Mouse (Mus musculus) hindbrain, embryonic 13.5 days (tissue): ENCODE measurements at regions not wholly inside any gene's neighbourhood (a gene's known extent, or its start where the extent isn't known, plus 50 kb on each side); places are given as distances from the start of the nearest gene placed in this dataset.
"Not testable (repeated sequence)": the region's sequence is repeated elsewhere in the genome, so short reads cannot be mapped to it uniquely, and the experiment has no call there.

ENCODE experiments used
- ATAC-seq: fragments of 200-750 bp; cut with Nextera tagmentation; 2 replicates; pipeline ENCODE4 v1.8.0; 2017; ENCODE audit warnings: moderate TSS enrichment; ENCODE audit not compliant: low FRiP score
- H3K27ac ChIP-seq: fragments of 300-500 bp; sonication (generic); 2 replicates; pipeline ENCODE4 v1.5.1; 2015; ENCODE audit warnings: inconsistent platforms, mild to moderate bottlenecking, moderate library complexity
- H3K27me3 ChIP-seq: fragments of 300-500 bp; sonication (generic); 2 replicates; pipeline ENCODE4 v1.6.1; 2015; ENCODE audit warnings: mild to moderate bottlenecking, inconsistent platforms
- H3K36me3 ChIP-seq: fragments of 300-500 bp; sonication (generic); 2 replicates; pipeline ENCODE4 v1.6.1; 2015; ENCODE audit warnings: mild to moderate bottlenecking, inconsistent platforms
- H3K4me1 ChIP-seq: fragments of 300-500 bp; sonication (generic); replicated peaks from 2 replicates; pipeline ENCODE4 v1.6.1; 2015; ENCODE audit warnings: inconsistent platforms
- H3K4me2 ChIP-seq: fragments of 300-500 bp; sonication (generic); 2 replicates; pipeline ENCODE4 v1.6.1; 2015; ENCODE audit warnings: inconsistent platforms, mild to moderate bottlenecking, moderate library complexity
- H3K4me3 ChIP-seq: fragments of 300-500 bp; sonication (generic); 2 replicates; pipeline ENCODE4 v1.5.1; 2015; ENCODE audit warnings: mild to moderate bottlenecking, inconsistent platforms
- H3K9ac ChIP-seq: fragments of 300-500 bp; sonication (generic); 2 replicates; pipeline ENCODE4 v1.6.1; 2015; ENCODE audit warnings: mild to moderate bottlenecking, inconsistent platforms
- H3K9me3 ChIP-seq: fragments of 300-500 bp; sonication (generic); 2 replicates; pipeline ENCODE4 v1.6.1; 2016; ENCODE audit warnings: inconsistent platforms
- WGBS: fragments of 180-500 bp; shearing (Covaris S2); methylation state at CpG from one replicate; pipeline ENCODE4 v1.1.7; 2015; 5-methylcytosine and 5-hydroxymethylcytosine counted together

GRCm38 (mm10) chr14:53369776-53370175, 874.2 kb upstream of the Olfr1507 start:
- 72% methylated on average over 2 of the region's 2 CpGs for WGBS
- no peak overlapping the region for H3K4me3 ChIP-seq

GRCm38 (mm10) chr14:53367420-53367819, 871.9 kb upstream of the Olfr1507 start:
- H3K4me2 ChIP-seq, H3K27ac ChIP-seq, H3K4me3 ChIP-seq, H3K36me3 ChIP-seq, H3K9ac ChIP-seq, H3K9me3 ChIP-seq, ATAC-seq, H3K4me1 ChIP-seq, H3K27me3 ChIP-seq: not testable (repeated sequence)
- WGBS = 80% methylated on average over 1 of the region's 1 CpGs

More at GRCm38 (mm10) chr14:53369776-53370175, 874.2 kb upstream of the Olfr1507 start:
- no peaks in the 10 kb centered on the region for H3K27me3 ChIP-seq
- no peaks in the 10 kb centered on the region for H3K9me3 ChIP-seq
- H3K36me3 ChIP-seq = no peaks in the 10 kb centered on the region
- H3K4me2 ChIP-seq = no peak overlapping the region
- ATAC-seq = no peak
- no peak overlapping the region for H3K9ac ChIP-seq
- H3K4me1 ChIP-seq = no peaks in the 10 kb centered on the region
- no peak overlapping the region for H3K27ac ChIP-seq

- H3K4me1 ChIP-seq, H3K4me3 ChIP-seq, H3K9ac ChIP-seq, H3K36me3 ChIP-seq, H3K4me2 ChIP-seq, H3K9me3 ChIP-seq, ATAC-seq, H3K27me3 ChIP-seq, H3K27ac ChIP-seq: not testable (repeated sequence)
- 87% methylated on average over 5 of the region's 5 CpGs for WGBS
Observed at GRCm38 (mm10) chr14:53363995-53364394, 868.4 kb upstream of the Olfr1507 start.

- H3K36me3 ChIP-seq, H3K9ac ChIP-seq, H3K27me3 ChIP-seq, H3K9me3 ChIP-seq, H3K27ac ChIP-seq, H3K4me2 ChIP-seq, ATAC-seq, H3K4me1 ChIP-seq, H3K4me3 ChIP-seq: not testable (repeated sequence)
- 93% methylated on average over 2 of the region's 2 CpGs for WGBS
Observed at GRCm38 (mm10) chr14:53362054-53362453, 866.5 kb upstream of the Olfr1507 start.

- not testable (repeated sequence) for ATAC-seq, H3K9ac ChIP-seq, H3K4me3 ChIP-seq, H3K27me3 ChIP-seq, H3K9me3 ChIP-seq, H3K36me3 ChIP-seq, H3K4me2 ChIP-seq, H3K27ac ChIP-seq, H3K4me1 ChIP-seq
- 100% methylated on average over 1 of the region's 2 CpGs for WGBS
Observed at GRCm38 (mm10) chr14:53357498-53357897, 861.9 kb upstream of the Olfr1507 start.

- WGBS = no CpG with 5 or more reads among the region's 1 CpGs
- H3K27ac ChIP-seq, H3K27me3 ChIP-seq, H3K9me3 ChIP-seq, H3K36me3 ChIP-seq, H3K4me3 ChIP-seq, H3K4me2 ChIP-seq, H3K9ac ChIP-seq, ATAC-seq, H3K4me1 ChIP-seq: not testable (repeated sequence)
Observed at GRCm38 (mm10) chr14:53356783-53357182, 861.2 kb upstream of the Olfr1507 start.

- not testable (repeated sequence) for H3K27ac ChIP-seq, H3K4me1 ChIP-seq, ATAC-seq, H3K9ac ChIP-seq, H3K9me3 ChIP-seq, H3K4me3 ChIP-seq, H3K4me2 ChIP-seq, H3K27me3 ChIP-seq, H3K36me3 ChIP-seq
- WGBS = 81% methylated on average over 3 of the region's 3 CpGs
Observed at GRCm38 (mm10) chr14:53351457-53351856, 855.9 kb upstream of the Olfr1507 start.

GRCm38 (mm10) chr14:53350780-53351179, 855.2 kb upstream of the Olfr1507 start:
- H3K4me2 ChIP-seq, H3K9me3 ChIP-seq, H3K4me1 ChIP-seq, H3K27me3 ChIP-seq, H3K27ac ChIP-seq, H3K9ac ChIP-seq, ATAC-seq, H3K36me3 ChIP-seq, H3K4me3 ChIP-seq: not testable (repeated sequence)
- 88% methylated on average over 1 of the region's 1 CpGs for WGBS

- not testable (repeated sequence) for H3K27ac ChIP-seq, H3K4me2 ChIP-seq, ATAC-seq, H3K4me1 ChIP-seq, H3K4me3 ChIP-seq, H3K9me3 ChIP-seq, H3K9ac ChIP-seq, H3K27me3 ChIP-seq, H3K36me3 ChIP-seq
Observed at GRCm38 (mm10) chr14:53349111-53349510, 853.6 kb upstream of the Olfr1507 start.

GRCm38 (mm10) chr14:53345568-53345967, 850.0 kb upstream of the Olfr1507 start:
- 41% methylated on average over 2 of the region's 2 CpGs for WGBS
- H3K27me3 ChIP-seq, H3K9me3 ChIP-seq, H3K4me1 ChIP-seq, H3K36me3 ChIP-seq, H3K4me3 ChIP-seq, ATAC-seq, H3K9ac ChIP-seq, H3K4me2 ChIP-seq, H3K27ac ChIP-seq: not testable (repeated sequence)

- not testable (repeated sequence) for H3K27ac ChIP-seq, H3K4me2 ChIP-seq, H3K4me3 ChIP-seq, ATAC-seq, H3K9ac ChIP-seq, H3K9me3 ChIP-seq, H3K4me1 ChIP-seq, H3K36me3 ChIP-seq, H3K27me3 ChIP-seq
- WGBS = 66% methylated on average over 5 of the region's 5 CpGs
Observed at GRCm38 (mm10) chr14:53343849-53344248, 848.3 kb upstream of the Olfr1507 start.

- not testable (repeated sequence) for H3K4me1 ChIP-seq, ATAC-seq
- WGBS = 70% methylated on average over 1 of the region's 4 CpGs
Observed at GRCm38 (mm10) chr14:53339167-53339566, 843.6 kb upstream of the Olfr1507 start.

GRCm38 (mm10) chr14:53337446-53337845, 841.9 kb upstream of the Olfr1507 start:
- not testable (repeated sequence) for H3K9ac ChIP-seq, H3K9me3 ChIP-seq, ATAC-seq, H3K4me2 ChIP-seq, H3K27me3 ChIP-seq, H3K36me3 ChIP-seq, H3K4me1 ChIP-seq, H3K4me3 ChIP-seq, H3K27ac ChIP-seq
- WGBS = 51% methylated on average over 5 of the region's 8 CpGs

More at GRCm38 (mm10) chr14:53339167-53339566, 843.6 kb upstream of the Olfr1507 start:
- H3K9me3 ChIP-seq, H3K4me3 ChIP-seq, H3K4me2 ChIP-seq, H3K27ac ChIP-seq, H3K27me3 ChIP-seq, H3K9ac ChIP-seq, H3K36me3 ChIP-seq: not testable (repeated sequence)

- ATAC-seq = not testable (repeated sequence)
Observed at GRCm38 (mm10) chr14:53336705-53337104, 841.2 kb upstream of the Olfr1507 start.

More at GRCm38 (mm10) chr14:53336705-53337104, 841.2 kb upstream of the Olfr1507 start:
- not testable (repeated sequence) for H3K4me1 ChIP-seq, H3K27me3 ChIP-seq, H3K4me2 ChIP-seq, H3K9ac ChIP-seq, H3K9me3 ChIP-seq, H3K27ac ChIP-seq, H3K4me3 ChIP-seq, H3K36me3 ChIP-seq
- WGBS = 7% methylated on average over 1 of the region's 2 CpGs
